Mouse (Mus musculus) cerebellum, adult 2 months (tissue): ENCODE data around the gene Clk3. TPM values are rescaled to one million over a fixed set of nuclear protein-coding genes. Genes with fewer than 3 reads are reported as not detected.
A peak's percentile ranks its signal among the peaks of the same experiment; 100 is the strongest.

Source experiments
- DNase-seq, 2 experiments: peaks; one replicate each; pipeline ENCODE4 v3.0.0; 2021
- H3K27ac ChIP-seq: fragments of 200-500 bp; 2 replicates; pipeline ENCODE4 v1.5.1; 2012; ENCODE audit warnings: low read length, control low read depth, inconsistent platforms; ENCODE audit not compliant: insufficient read depth
- H3K27me3 ChIP-seq: fragments of 200-500 bp; 2 replicates; pipeline ENCODE4 v1.6.1; 2012; ENCODE audit warnings: inconsistent platforms, mild to moderate bottlenecking, low read length, moderate library complexity; ENCODE audit not compliant: control insufficient read depth, insufficient read depth
- H3K4me1 ChIP-seq: fragments of 200-500 bp; 2 replicates; pipeline ENCODE4 v1.6.1; 2011; ENCODE audit warnings: low read length; ENCODE audit not compliant: control insufficient read depth, insufficient read depth
- H3K4me3 ChIP-seq: fragments of 200-500 bp; replicated peaks from 2 replicates; pipeline ENCODE3; 2011; ENCODE audit warnings: mild to moderate bottlenecking, low read depth, low read length, control low read depth; ENCODE audit not compliant: insufficient read depth
- CTCF ChIP-seq: fragments of 200-500 bp; IDR thresholded peaks from 2 replicates; pipeline ENCODE4 v1.5.1; 2011; ENCODE audit warnings: low read depth, mild to moderate bottlenecking, control low read depth, low read length, moderate library complexity, borderline replicate concordance; ENCODE audit not compliant: insufficient read depth
- POLR2A ChIP-seq: fragments of 200-500 bp; IDR thresholded peaks from 2 replicates; pipeline ENCODE4 v1.6.1; 2011; ENCODE audit warnings: low read length, control low read depth, borderline replicate concordance; ENCODE audit not compliant: insufficient read depth
- WGBS: fragments of 180-500 bp; shearing (Covaris S2); methylation state at CpG from one replicate; pipeline ENCODE4 v1.1.7; 2018; 5-methylcytosine and 5-hydroxymethylcytosine counted together
- polyA plus RNA-seq: library from polyadenylated mRNA; depleted of rRNA; stranded (reverse); fragments of >200 nt; gene quantifications from 2 replicates; pipeline ENCODE4 v1.2.3, GENCODE M21; 2012; rRNA removed

Clk3 gene
- 144 TPM in 2 replicates for polyA plus RNA-seq

GRCm38 (mm10) chr9:57765364-57766351 lies at the start of gene Clk3:
Gene Clk3 (minus strand): TSS chr9:57765860.
- Histone ChIP-seq H3K27ac (peak within 1 kb of the TSS; percentile 89), H3K4me3 (peak within 1 kb of the TSS; percentile 54), H3K4me1 (peaks cover 16% of the 10 kb centered on the region), H3K27me3 (no peaks in the 10 kb centered on the region)
- under 1% methylated on average over 93 of the region's 93 CpGs for WGBS
- TF ChIP-seq POLR2A (no peak), CTCF (no peak)
- peak in 1 of 2 experiments; percentile 83 for DNase-seq

GRCm38 (mm10) chr9:57814866-57815265 lies 49.2 kb upstream of the Clk3 start:
- Histone ChIP-seq H3K4me1 (no peaks in the 10 kb centered on the region), H3K4me3 (no peak overlapping the region), H3K27ac (no peak overlapping the region), H3K27me3 (no peaks in the 10 kb centered on the region)
- DNase-seq: no peak
- WGBS: 38% methylated on average over 3 of the region's 3 CpGs
- TF ChIP-seq POLR2A: no peak
- TF ChIP-seq CTCF: no peak

GRCm38 (mm10) chr9:57814014-57814413 lies 48.4 kb upstream of the Clk3 start:
- no peaks in the 10 kb centered on the region for H3K4me1 ChIP-seq
- no peak for TF ChIP-seq POLR2A
- no peak for TF ChIP-seq CTCF
- H3K27me3 ChIP-seq: no peaks in the 10 kb centered on the region
- no peak overlapping the region for H3K27ac ChIP-seq
- no peak overlapping the region for H3K4me3 ChIP-seq
- 44% methylated on average over 1 of the region's 1 CpGs for WGBS
- no peak for DNase-seq

DNA sequence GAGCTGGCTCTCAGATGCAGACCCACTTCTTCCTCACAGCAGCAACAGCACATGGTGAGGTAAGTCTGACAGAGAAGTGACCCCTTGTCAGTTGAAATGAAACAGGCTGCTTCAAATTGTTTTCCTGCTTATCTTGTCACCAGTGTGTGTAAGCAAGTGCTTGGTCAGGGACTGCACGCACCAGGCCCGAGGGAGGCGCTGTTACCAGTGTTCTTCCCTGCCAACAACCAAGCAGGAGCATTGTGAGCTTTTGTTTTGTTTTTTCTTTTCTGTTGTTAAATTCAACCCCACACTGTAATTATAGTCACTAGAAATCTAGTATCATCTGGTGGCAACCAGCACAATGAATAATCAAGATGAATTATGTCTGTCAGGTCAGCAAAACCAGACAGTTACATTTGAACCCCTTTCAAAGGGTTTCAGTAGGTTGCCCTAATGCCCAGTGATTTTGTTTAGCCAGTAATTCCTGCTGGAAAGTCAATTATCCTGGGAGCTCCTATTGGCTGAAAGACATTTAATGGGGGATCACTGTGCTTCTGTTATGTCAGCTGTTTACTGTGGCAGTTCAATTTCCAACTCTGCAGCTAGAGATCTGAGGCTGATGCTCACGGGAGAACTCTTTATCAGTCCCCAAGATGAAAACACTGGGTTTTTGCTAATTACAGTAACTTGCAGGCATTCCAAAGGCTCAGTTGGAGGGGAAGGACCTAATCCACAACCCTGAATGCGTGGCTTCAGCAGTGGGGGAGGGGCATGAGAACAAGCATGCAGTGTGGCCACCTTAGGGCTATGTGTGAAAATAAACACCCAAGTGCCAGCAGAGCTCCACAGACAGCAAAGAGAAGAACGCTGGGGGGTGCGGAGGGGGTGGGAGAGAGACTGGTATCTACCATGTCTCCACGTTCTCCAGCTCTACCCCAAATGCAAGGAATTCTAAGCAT lies 46.4 kb upstream of the Clk3 start:
- Histone ChIP-seq H3K27me3 (no peaks in the 10 kb centered on the region), H3K4me3 (no peak overlapping the region), H3K4me1 (no peaks in the 10 kb centered on the region; the same call in 1 of the 2 replicates), H3K27ac (no peak overlapping the region)
- TF ChIP-seq CTCF (no peak), POLR2A (no peak)
- WGBS: 74% methylated on average over 8 of the region's 8 CpGs
- DNase-seq: no peak

- TF ChIP-seq CTCF (no peak), POLR2A (no peak)
- no peak overlapping the region for H3K27ac ChIP-seq
- no peaks in the 10 kb centered on the region; the same call in 1 of the 2 replicates for H3K4me1 ChIP-seq
- WGBS: 93% methylated on average over 3 of the region's 3 CpGs
- no peaks in the 10 kb centered on the region for H3K27me3 ChIP-seq
- DNase-seq: no peak
- H3K4me3 ChIP-seq: no peak overlapping the region
Observed at GRCm38 (mm10) chr9:57810691-57811090, 45.0 kb upstream of the Clk3 start.

GRCm38 (mm10) chr9:57808771-57809310 lies 43.2 kb upstream of the Clk3 start:
- no peaks in the 10 kb centered on the region; the same call in 1 of the 2 replicates for H3K4me1 ChIP-seq
- no peaks in the 10 kb centered on the region for H3K27me3 ChIP-seq
- no peak for DNase-seq
- H3K4me3 ChIP-seq: no peak overlapping the region
- no peak overlapping the region for H3K27ac ChIP-seq
- 55% methylated on average over 5 of the region's 5 CpGs for WGBS
- TF ChIP-seq CTCF (no peak), POLR2A (no peak)

DNA sequence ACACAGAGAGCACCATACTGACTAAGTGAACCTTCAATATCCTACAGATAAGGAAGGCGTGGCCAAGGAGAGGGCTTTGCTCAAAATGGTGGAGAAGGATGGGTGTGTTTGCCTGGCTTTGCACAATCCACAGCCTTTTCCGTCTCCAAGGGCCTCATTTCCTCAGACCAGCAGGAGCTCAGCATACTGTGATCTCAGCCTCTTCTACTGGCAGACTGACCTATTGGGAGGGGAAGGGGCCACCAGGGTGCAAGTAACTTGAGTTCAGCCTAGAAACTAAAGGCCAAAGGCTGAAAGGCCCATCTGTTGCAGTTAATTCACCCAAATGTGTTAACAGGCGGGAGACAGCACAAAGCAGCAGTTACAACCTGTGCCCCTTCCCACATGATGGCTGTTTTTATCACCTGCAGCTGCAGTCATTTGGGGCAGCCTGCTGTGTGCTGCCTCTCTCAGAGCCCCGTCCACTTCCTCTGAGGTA lies 41.6 kb upstream of the Clk3 start:
- H3K4me1 ChIP-seq: no peaks in the 10 kb centered on the region; the same call in 1 of the 2 replicates
- WGBS: 64% methylated on average over 4 of the region's 4 CpGs
- no peak overlapping the region for H3K4me3 ChIP-seq
- H3K27me3 ChIP-seq: no peaks in the 10 kb centered on the region
- TF ChIP-seq POLR2A (no peak), CTCF (no peak)
- DNase-seq: no peak
- H3K27ac ChIP-seq: no peak overlapping the region
